Mouse (Mus musculus): ENCODE measurements around the gene Ocel1. TPM values are rescaled to one million over a fixed set of nuclear protein-coding genes. Genes with fewer than 3 reads are reported as not detected.

Ocel1 gene
- total and polyA plus RNA-seq, 3 experiments = 8.0 to 15.2 (median 12.4) TPM

- Histone ChIP-seq H3K4me3 (no peak overlapping the region), H3K79me2 (replicated peaks; ENCODE audit: control insufficient read depth, insufficient read depth, low read length) (no peaks in the 10 kb centered on the region), H3K27ac (peak overlapping the region; percentile 66), H3K4me1 (ENCODE audit: control insufficient read depth, insufficient read depth, low read length) (peaks cover 4% of the 10 kb centered on the region), H3K27me3 (ENCODE audit: control insufficient read depth, insufficient read depth, low read length) (no peaks in the 10 kb centered on the region), H3K9ac (ENCODE audit: low read depth, low read length) (no peak overlapping the region), H3K36me3 (ENCODE audit: control insufficient read depth, insufficient read depth, low read length) (no peaks in the 10 kb centered on the region)
- 31% methylated on average over 1 of the region's 1 CpGs for WGBS
- intact Hi-C loops (cut with DNase I) = no loop called here
- no peak for TF ChIP-seq CTCF (IDR thresholded peaks at IDR 0.05)
- 0 out of 2 replicates have a peak, but pooled peaks have one; percentile 54 for TF ChIP-seq EP300 (IDR thresholded peaks at IDR 0.05; ENCODE audit: insufficient read depth, low read depth, low read length)
- TF ChIP-seq POLR2A (IDR thresholded peaks at IDR 0.05; ENCODE audit: insufficient read depth, low read depth, low read length) = peak; percentile 33; the same call in 1 of the 2 replicates
- peak in 1 of 2 experiments; percentile 57 for DNase-seq
These were observed 17.2 kb downstream of the Ocel1 start for GRCm38 (mm10) chr8:71388267-71388666.

- Histone ChIP-seq H3K4me1 (ENCODE audit: control insufficient read depth, insufficient read depth, low read length) (peaks cover 5% of the 10 kb centered on the region), H3K36me3 (ENCODE audit: control insufficient read depth, insufficient read depth, low read length) (no peaks in the 10 kb centered on the region), H3K79me2 (replicated peaks; ENCODE audit: control insufficient read depth, insufficient read depth, low read length) (no peaks in the 10 kb centered on the region; the same call in 1 of the 2 replicates), H3K9ac (ENCODE audit: low read depth, low read length) (no peak overlapping the region), H3K4me3 (no peak overlapping the region), H3K27ac (no peak overlapping the region), H3K27me3 (ENCODE audit: control insufficient read depth, insufficient read depth, low read length) (no peaks in the 10 kb centered on the region)
- intact Hi-C loops (cut with DNase I) = no loop called here
- DNase-seq = peak in 1 of 2 experiments; percentile 5
- TF ChIP-seq CTCF (IDR thresholded peaks at IDR 0.05) (no peak), EP300 (IDR thresholded peaks at IDR 0.05; ENCODE audit: insufficient read depth, low read depth, low read length) (no peak), POLR2A (IDR thresholded peaks at IDR 0.05; ENCODE audit: insufficient read depth, low read depth, low read length) (no peak)
- 94% methylated on average over 2 of the region's 2 CpGs for WGBS
These were observed 20.6 kb downstream of the Ocel1 start for GRCm38 (mm10) chr8:71391696-71392095.

- TF ChIP-seq EP300 (IDR thresholded peaks at IDR 0.05; ENCODE audit: insufficient read depth, low read depth, low read length) (no peak), CTCF (IDR thresholded peaks at IDR 0.05) (no peak), POLR2A (IDR thresholded peaks at IDR 0.05; ENCODE audit: insufficient read depth, low read depth, low read length) (no peak; the same call in 1 of the 2 replicates)
- 82% methylated on average over 5 of the region's 5 CpGs for WGBS
- Histone ChIP-seq H3K4me3 (no peak overlapping the region), H3K27me3 (ENCODE audit: control insufficient read depth, insufficient read depth, low read length) (no peaks in the 10 kb centered on the region), H3K27ac (no peak overlapping the region), H3K36me3 (ENCODE audit: control insufficient read depth, insufficient read depth, low read length) (no peaks in the 10 kb centered on the region), H3K79me2 (replicated peaks; ENCODE audit: control insufficient read depth, insufficient read depth, low read length) (no peaks in the 10 kb centered on the region; the same call in 1 of the 2 replicates), H3K9ac (ENCODE audit: low read depth, low read length) (no peak overlapping the region), H3K4me1 (ENCODE audit: control insufficient read depth, insufficient read depth, low read length) (peaks cover 6% of the 10 kb centered on the region)
- intact Hi-C loops (cut with DNase I) = no loop called here
- peak; percentile 1 to 16 for DNase-seq
These were observed 21.3 kb downstream of the Ocel1 start for GRCm38 (mm10) chr8:71392391-71392790.

GRCm38 (mm10) chr8:71392871-71393270, 21.8 kb downstream of the Ocel1 start:
- WGBS = 17% methylated on average over 3 of the region's 3 CpGs
- Histone ChIP-seq H3K27ac (peak overlapping the region; percentile 12; the same call in 1 of the 2 replicates), H3K36me3 (ENCODE audit: control insufficient read depth, insufficient read depth, low read length) (no peaks in the 10 kb centered on the region), H3K4me1 (ENCODE audit: control insufficient read depth, insufficient read depth, low read length) (peaks cover 6% of the 10 kb centered on the region), H3K27me3 (ENCODE audit: control insufficient read depth, insufficient read depth, low read length) (no peaks in the 10 kb centered on the region), H3K79me2 (replicated peaks; ENCODE audit: control insufficient read depth, insufficient read depth, low read length) (no peaks in the 10 kb centered on the region; the same call in 1 of the 2 replicates), H3K4me3 (peak overlapping the region; percentile 53), H3K9ac (ENCODE audit: low read depth, low read length) (no peak overlapping the region)
- peak; percentile 13 to 18 for DNase-seq
- TF ChIP-seq POLR2A (IDR thresholded peaks at IDR 0.05; ENCODE audit: insufficient read depth, low read depth, low read length) (no peak), EP300 (IDR thresholded peaks at IDR 0.05; ENCODE audit: insufficient read depth, low read depth, low read length) (no peak), CTCF (IDR thresholded peaks at IDR 0.05) (no peak)
- intact Hi-C loops (cut with DNase I) = no loop called here

GRCm38 (mm10) chr8:71394481-71394880, 23.4 kb downstream of the Ocel1 start:
- intact Hi-C loops (cut with DNase I) = loop anchor here (1.0 kb wide), 1 partner anchor 11 kb away; no protein-coding TSS in a partner anchor
- DNase-seq = peak; percentile 8 to 33
- H3K27me3 ChIP-seq (ENCODE audit: control insufficient read depth, insufficient read depth, low read length) = no peaks in the 10 kb centered on the region
- no peaks in the 10 kb centered on the region for H3K36me3 ChIP-seq (ENCODE audit: control insufficient read depth, insufficient read depth, low read length)
- H3K79me2 ChIP-seq (replicated peaks; ENCODE audit: control insufficient read depth, insufficient read depth, low read length) = no peaks in the 10 kb centered on the region; the same call in 1 of the 2 replicates
- 46% methylated on average over 7 of the region's 7 CpGs for WGBS
- peaks cover 3% of the 10 kb centered on the region for H3K4me1 ChIP-seq (ENCODE audit: control insufficient read depth, insufficient read depth, low read length)
- H3K27ac ChIP-seq = peak overlapping the region; percentile 97
- TF ChIP-seq POLR2A (IDR thresholded peaks at IDR 0.05; ENCODE audit: insufficient read depth, low read depth, low read length) (no peak), CTCF (IDR thresholded peaks at IDR 0.05) (no peak), EP300 (IDR thresholded peaks at IDR 0.05; ENCODE audit: insufficient read depth, low read depth, low read length) (no peak)
- H3K9ac ChIP-seq (ENCODE audit: low read depth, low read length) = peak overlapping the region; percentile 81
- peak overlapping the region; percentile 53 for H3K4me3 ChIP-seq

- no peaks in the 10 kb centered on the region for H3K27me3 ChIP-seq (ENCODE audit: control insufficient read depth, insufficient read depth, low read length)
- 51% methylated on average over 10 of the region's 10 CpGs for WGBS
- H3K36me3 ChIP-seq (ENCODE audit: control insufficient read depth, insufficient read depth, low read length) = no peaks in the 10 kb centered on the region
- H3K27ac ChIP-seq = peak overlapping the region; percentile 97
- peak overlapping the region; percentile 53 for H3K4me3 ChIP-seq
- H3K9ac ChIP-seq (ENCODE audit: low read depth, low read length) = peak overlapping the region; percentile 81
- TF ChIP-seq POLR2A (IDR thresholded peaks at IDR 0.05; ENCODE audit: insufficient read depth, low read depth, low read length) (no peak), CTCF (IDR thresholded peaks at IDR 0.05) (no peak), EP300 (IDR thresholded peaks at IDR 0.05; ENCODE audit: insufficient read depth, low read depth, low read length) (no peak)
- intact Hi-C loops (cut with DNase I) = loop anchor here (5.0 kb wide), 1 partner anchor 823 kb away; no protein-coding TSS in a partner anchor
- DNase-seq = peak; percentile 14 to 33
- no peaks in the 10 kb centered on the region; the same call in 1 of the 2 replicates for H3K79me2 ChIP-seq (replicated peaks; ENCODE audit: control insufficient read depth, insufficient read depth, low read length)
- peaks cover 3% of the 10 kb centered on the region for H3K4me1 ChIP-seq (ENCODE audit: control insufficient read depth, insufficient read depth, low read length)
These were observed 24.0 kb downstream of the Ocel1 start for GRCm38 (mm10) chr8:71395071-71395470.

Measured in heart, adult 2 months (tissue).